Mouse (Mus musculus) forebrain, embryonic 10.5 days (tissue): ENCODE results near the gene Ppard. TPM values are rescaled to one million over a fixed set of nuclear protein-coding genes. Genes with fewer than 3 reads are reported as not detected.

Experiments
- DNase-seq: peaks from one replicate; pipeline ENCODE4 v3.0.0-alpha.2; 2017; ENCODE audit warnings: low spot score; ENCODE audit errors: extremely low spot score
- H3K27ac ChIP-seq: fragments of 300-500 bp; sonication (generic); 2 replicates; pipeline ENCODE4 v1.5.1; 2016; ENCODE audit warnings: mild to moderate bottlenecking
- H3K27me3 ChIP-seq: fragments of 300-500 bp; sonication (generic); 2 replicates; pipeline ENCODE4 v1.6.1; 2016; ENCODE audit warnings: mild to moderate bottlenecking; ENCODE audit not compliant: poor library complexity, severe bottlenecking
- H3K36me3 ChIP-seq: fragments of 300-500 bp; sonication (generic); replicated peaks from 2 replicates; pipeline ENCODE4 v1.6.1; 2016; ENCODE audit warnings: mild to moderate bottlenecking, moderate library complexity
- H3K4me1 ChIP-seq: fragments of 300-500 bp; sonication (generic); 2 replicates; pipeline ENCODE4 v1.6.1; 2016
- H3K4me3 ChIP-seq: fragments of 300-500 bp; sonication (generic); 2 replicates; pipeline ENCODE4 v1.5.1; 2016; ENCODE audit warnings: mild to moderate bottlenecking, moderate library complexity
- H3K9me3 ChIP-seq: fragments of 300-500 bp; sonication (generic); 2 replicates; pipeline ENCODE4 v1.6.1; 2016; ENCODE audit warnings: mild to moderate bottlenecking, moderate library complexity
- WGBS: fragments of 180-500 bp; shearing (Covaris S2); methylation state at CpG from one replicate; pipeline ENCODE4 v1.1.7; 2016; 5-methylcytosine and 5-hydroxymethylcytosine counted together
- polyA plus RNA-seq: library from polyadenylated mRNA; unstranded; fragments of >200 nt; fragmentation: Nextera tagmentation; extraction: Ambion mirVana; gene quantifications from 2 replicates; pipeline ENCODE4 v1.2.1, GENCODE M21; 2016

Gene Ppard
- polyA plus RNA-seq, 1 experiment from 2014 or later = 1.4 TPM

DNA sequence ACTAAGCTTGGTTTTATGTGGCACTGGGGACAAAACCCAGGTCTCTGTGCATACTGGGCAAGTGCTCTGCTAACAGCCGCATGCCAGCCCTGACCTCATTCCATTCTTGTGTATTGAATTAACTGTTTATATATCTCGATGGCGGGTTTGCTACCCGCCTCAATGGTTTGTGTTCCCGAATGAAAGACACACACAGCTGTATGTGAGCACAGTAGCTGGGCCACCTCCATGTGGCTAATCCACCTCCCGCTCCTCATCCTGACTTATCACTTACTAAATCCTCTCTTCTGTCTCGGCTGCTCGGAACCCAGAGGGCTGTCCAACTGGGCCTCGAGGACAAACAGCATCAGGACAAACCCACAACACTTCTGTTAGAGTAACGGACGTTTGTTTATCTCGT lies 16.6 kb downstream of the Ppard start:
- DNase-seq = no peak
- WGBS = 87% methylated on average over 12 of the region's 12 CpGs
- Histone ChIP-seq H3K27me3 (no peaks in the 10 kb centered on the region), H3K4me3 (no peak overlapping the region), H3K4me1 (peaks cover 31% of the 10 kb centered on the region), H3K36me3 (0 out of 2 replicates have a peak, but pooled peaks cover 4% of the 10 kb centered on the region), H3K27ac (no peak overlapping the region; the same call in 1 of the 2 replicates), H3K9me3 (no peaks in the 10 kb centered on the region)

DNA sequence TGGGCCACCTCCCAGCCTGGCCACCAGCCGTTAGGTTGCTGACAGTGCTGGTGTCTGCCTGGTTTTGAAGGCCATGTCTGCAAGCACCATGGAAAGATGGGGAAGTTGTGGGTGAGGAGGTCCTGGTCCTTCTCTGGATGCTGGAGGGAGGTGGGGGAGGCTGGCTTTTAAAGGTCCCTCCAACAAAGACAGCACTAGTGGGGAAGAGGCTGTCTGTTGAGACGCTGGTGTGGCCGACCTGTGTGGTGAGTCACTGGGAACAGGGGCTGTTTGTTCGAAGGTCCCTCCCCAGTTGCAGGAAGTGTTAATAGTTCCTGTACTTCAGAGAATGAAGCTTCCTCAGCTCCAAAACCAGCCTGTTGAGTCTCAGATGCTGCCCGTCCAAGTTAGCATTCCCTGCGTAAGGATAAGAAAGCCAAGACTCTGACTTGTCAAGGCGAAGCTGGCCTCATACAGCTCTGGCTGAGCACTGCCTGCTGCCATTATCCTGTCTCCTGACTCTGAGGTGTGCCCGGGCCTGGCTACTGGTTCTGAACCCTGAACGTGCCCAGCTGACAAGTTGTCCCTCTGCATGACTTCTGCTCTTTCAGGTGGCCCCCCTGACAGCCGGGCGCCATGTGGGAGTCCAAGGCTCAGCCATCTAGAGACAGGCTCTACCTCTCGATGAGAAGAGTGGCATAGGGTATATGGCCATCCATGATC lies 19.2 kb downstream of the Ppard start:
- Histone ChIP-seq H3K4me1 (peaks cover 42% of the 10 kb centered on the region), H3K36me3 (0 out of 2 replicates have a peak, but pooled peaks cover 4% of the 10 kb centered on the region), H3K27ac (no peak overlapping the region), H3K4me3 (no peak overlapping the region), H3K27me3 (no peaks in the 10 kb centered on the region), H3K9me3 (no peaks in the 10 kb centered on the region)
- WGBS = 86% methylated on average over 12 of the region's 12 CpGs
- no peak for DNase-seq

DNA sequence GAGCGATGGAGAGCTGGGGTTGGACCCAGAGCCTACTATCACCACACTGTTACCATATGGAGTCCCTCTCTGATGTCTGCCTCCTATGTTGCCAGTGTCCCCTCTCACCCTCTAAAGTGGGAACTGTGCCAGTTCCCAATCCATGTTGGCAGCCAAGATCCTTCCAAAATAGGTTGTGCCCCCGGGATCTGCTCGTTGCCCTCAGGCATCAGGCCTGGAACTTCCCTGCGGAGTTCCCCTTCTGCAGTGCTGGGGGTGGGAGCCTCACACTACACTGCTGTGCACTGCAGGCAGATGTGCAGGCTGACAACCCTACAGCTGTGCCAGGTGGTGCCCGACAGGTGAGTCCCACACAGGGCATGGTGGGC lies 19.8 kb downstream of the Ppard start:
- Histone ChIP-seq H3K27me3 (no peaks in the 10 kb centered on the region), H3K27ac (no peak overlapping the region), H3K4me1 (peaks cover 42% of the 10 kb centered on the region), H3K4me3 (no peak overlapping the region), H3K36me3 (0 out of 2 replicates have a peak, but pooled peaks cover 4% of the 10 kb centered on the region), H3K9me3 (no peaks in the 10 kb centered on the region)
- DNase-seq = no peak
- 84% methylated on average over 5 of the region's 5 CpGs for WGBS

DNA sequence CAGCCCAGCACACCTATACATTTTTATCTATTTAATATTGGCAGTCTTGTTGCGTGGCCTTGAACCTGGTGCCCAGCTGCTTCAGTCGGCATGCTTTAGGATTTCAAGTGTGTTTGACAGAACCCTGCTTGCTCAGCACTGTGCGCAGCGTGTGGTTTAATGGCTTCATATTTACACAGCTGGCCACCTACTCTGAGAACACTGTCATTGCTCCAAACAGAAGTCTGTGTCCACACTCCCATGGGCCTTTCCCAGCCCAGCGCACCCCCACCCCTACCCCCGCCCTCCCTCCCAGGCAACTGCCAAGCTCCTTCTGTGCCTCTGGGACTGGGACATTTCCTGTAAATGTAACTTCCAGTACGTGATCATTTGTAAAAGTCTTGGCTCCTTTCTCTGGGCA lies 20.7 kb downstream of the Ppard start:
- H3K4me3 ChIP-seq = no peak overlapping the region
- no peaks in the 10 kb centered on the region for H3K27me3 ChIP-seq
- no peak for DNase-seq
- no peak overlapping the region for H3K27ac ChIP-seq
- H3K4me1 ChIP-seq = peaks cover 41% of the 10 kb centered on the region
- H3K36me3 ChIP-seq = 0 out of 2 replicates have a peak, but pooled peaks cover 4% of the 10 kb centered on the region
- WGBS = 84% methylated on average over 7 of the region's 7 CpGs
- no peaks in the 10 kb centered on the region for H3K9me3 ChIP-seq

DNA sequence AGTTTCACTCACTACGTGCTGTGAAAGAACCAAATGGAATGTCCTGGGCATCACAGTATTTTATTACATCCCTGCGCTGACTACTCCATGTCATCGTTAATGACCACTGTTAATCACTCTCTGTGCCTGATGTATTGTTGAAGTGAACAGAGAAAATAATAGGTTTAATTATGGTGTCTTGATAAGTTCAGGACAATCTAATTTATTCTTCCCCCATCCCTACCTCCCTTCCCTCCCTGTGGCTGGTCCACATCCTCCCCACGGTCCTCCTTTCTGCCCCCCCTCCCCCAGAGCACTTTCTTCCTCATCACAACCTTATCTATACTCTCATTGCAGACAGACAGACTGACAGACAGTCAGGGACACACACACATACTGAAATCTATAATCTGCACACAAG lies 22.3 kb downstream of the Ppard start:
- Histone ChIP-seq H3K27me3 (no peaks in the 10 kb centered on the region), H3K27ac (peak overlapping the region; percentile 30; the same call in 1 of the 2 replicates), H3K9me3 (0 out of 2 replicates have a peak, but pooled peaks cover 2% of the 10 kb centered on the region), H3K4me1 (peaks cover 41% of the 10 kb centered on the region), H3K4me3 (no peak overlapping the region), H3K36me3 (peaks cover 11% of the 10 kb centered on the region; the same call in 1 of the 2 replicates)
- 76% methylated on average over 4 of the region's 4 CpGs for WGBS
- DNase-seq = no peak

DNA sequence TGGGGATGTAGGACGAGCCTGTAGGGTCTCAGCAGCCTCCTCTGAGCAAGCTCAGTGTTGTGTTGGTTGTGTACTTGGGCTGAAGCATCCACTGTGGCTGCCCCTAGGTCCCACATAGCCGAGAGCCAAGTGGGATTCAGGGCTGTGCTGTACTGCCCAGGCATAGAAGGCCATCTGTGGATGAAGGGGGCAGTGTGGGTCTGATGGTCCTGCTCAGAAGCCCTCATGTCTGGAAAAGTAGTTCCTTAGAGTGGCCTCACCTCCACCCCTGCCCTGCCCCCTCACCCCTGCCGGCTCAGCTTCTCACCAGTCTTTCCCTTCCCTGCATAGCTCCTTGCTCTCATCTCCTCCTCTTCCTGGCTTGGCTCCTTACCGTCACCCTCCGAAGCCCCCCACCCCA lies 23.2 kb downstream of the Ppard start:
- Histone ChIP-seq H3K27ac (peak overlapping the region; percentile 69), H3K9me3 (0 out of 2 replicates have a peak, but pooled peaks cover 2% of the 10 kb centered on the region), H3K4me3 (no peak overlapping the region), H3K27me3 (no peaks in the 10 kb centered on the region), H3K4me1 (peaks cover 41% of the 10 kb centered on the region), H3K36me3 (peaks cover 11% of the 10 kb centered on the region; the same call in 1 of the 2 replicates)
- 53% methylated on average over 5 of the region's 5 CpGs for WGBS
- no peak for DNase-seq

DNA sequence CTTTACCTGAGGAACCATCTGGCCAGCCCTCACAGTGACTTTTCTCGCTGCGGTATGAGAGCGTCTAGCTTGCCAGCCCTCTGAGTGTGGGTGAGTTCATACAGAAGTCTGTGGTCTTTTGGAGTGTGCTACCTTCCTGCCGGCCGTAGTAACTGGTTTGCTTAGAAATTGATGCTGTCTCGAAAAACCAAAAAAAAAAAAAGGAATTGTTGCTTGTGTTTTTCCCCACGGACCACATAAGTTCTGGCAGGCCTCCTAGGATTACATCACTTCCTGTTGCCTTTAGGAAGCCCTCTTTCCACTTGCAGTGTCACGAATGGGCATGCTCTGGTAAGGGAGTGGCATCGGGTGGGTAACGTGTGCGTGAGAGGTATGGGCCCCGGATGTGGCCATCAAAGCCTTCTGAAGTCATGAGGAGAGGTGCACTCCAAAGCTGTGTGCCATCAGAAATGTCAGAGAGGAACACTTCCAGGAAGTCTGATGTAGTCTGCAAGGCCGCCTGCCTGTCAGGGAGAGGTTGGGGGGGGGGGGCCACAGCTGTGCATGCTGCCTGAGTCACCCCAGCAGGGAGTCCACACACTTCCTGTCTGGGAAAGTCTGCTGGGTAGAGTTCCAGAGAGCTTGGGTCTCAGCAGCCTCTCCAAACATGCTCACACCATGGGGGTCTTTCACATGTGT lies 24.3 kb downstream of the Ppard start:
- 83% methylated on average over 13 of the region's 13 CpGs for WGBS
- peak overlapping the region; percentile 69 for H3K27ac ChIP-seq

DNA sequence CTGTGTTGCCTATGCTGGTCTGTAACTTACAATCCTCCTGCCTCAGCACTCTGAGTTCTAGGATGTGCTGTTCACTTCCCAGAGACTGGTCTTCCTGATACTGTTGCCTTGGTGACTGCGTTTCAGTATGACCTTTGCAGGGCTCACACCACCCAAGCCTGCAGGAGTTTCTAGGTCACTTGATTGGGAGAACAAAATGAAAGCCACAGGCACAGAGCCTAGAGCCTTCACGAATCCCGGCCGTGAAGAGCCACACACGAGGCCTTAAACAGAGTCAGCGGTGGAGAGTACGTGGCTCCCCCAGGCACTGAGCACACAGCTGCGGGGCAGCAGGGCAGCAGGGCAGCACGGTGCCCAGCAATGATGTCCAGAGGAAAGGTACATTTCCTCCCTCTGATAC lies 25.8 kb downstream of the Ppard start:
- 0 out of 2 replicates have a peak, but pooled peaks cover 2% of the 10 kb centered on the region for H3K9me3 ChIP-seq
- H3K27ac ChIP-seq = no peak overlapping the region
- H3K27me3 ChIP-seq = no peaks in the 10 kb centered on the region
- DNase-seq = no peak
- peaks cover 6% of the 10 kb centered on the region; the same call in 1 of the 2 replicates for H3K36me3 ChIP-seq
- H3K4me3 ChIP-seq = no peak overlapping the region
- H3K4me1 ChIP-seq = peaks cover 40% of the 10 kb centered on the region
- WGBS = 89% methylated on average over 9 of the region's 9 CpGs

More for the DNA sequence above, 24.3 kb downstream of the Ppard start:
- no peak for DNase-seq
- 0 out of 2 replicates have a peak, but pooled peaks cover 2% of the 10 kb centered on the region for H3K9me3 ChIP-seq
- H3K4me3 ChIP-seq = no peak overlapping the region
- H3K36me3 ChIP-seq = peaks cover 11% of the 10 kb centered on the region; the same call in 1 of the 2 replicates
- no peaks in the 10 kb centered on the region for H3K27me3 ChIP-seq
- H3K4me1 ChIP-seq = peaks cover 44% of the 10 kb centered on the region

DNA sequence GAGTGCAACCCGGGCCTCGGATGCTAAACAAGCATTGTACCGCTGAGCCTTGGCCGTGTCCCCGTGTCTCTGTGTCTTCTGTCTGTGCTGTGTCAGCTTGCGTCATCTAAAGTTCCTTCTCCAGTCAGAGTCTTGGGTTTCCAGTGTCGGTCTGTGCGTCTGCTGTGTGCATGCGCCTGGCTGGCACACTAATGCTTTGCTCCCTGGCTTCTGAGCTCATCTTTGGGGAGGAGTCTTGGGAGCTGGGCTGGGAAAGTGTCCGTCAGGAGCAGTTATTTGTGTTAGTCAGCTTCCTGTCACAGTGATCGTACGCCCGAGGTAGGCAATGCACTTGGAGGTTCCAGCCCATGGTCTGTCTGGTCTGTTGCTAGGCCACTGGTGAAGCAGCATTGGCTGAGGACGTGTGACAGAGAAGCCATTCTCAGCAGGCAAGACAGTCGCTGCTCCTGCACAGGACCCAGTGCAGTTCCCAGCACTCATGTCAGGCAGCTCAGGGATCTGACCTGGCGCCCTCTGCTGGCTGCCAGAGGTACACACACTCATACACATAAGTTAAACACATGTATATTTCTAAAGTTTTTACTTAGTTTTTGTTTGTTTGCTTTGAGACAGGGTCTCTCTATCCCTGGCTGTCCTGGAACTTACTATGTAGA lies 27.5 kb downstream of the Ppard start:
- H3K4me3 ChIP-seq = no peak overlapping the region
- H3K27ac ChIP-seq = no peak overlapping the region
- peaks cover 6% of the 10 kb centered on the region; the same call in 1 of the 2 replicates for H3K36me3 ChIP-seq
- no peak for DNase-seq
- peaks cover 43% of the 10 kb centered on the region for H3K4me1 ChIP-seq
- 78% methylated on average over 16 of the region's 16 CpGs for WGBS
- 0 out of 2 replicates have a peak, but pooled peaks cover 2% of the 10 kb centered on the region for H3K9me3 ChIP-seq
- H3K27me3 ChIP-seq = no peaks in the 10 kb centered on the region

DNA sequence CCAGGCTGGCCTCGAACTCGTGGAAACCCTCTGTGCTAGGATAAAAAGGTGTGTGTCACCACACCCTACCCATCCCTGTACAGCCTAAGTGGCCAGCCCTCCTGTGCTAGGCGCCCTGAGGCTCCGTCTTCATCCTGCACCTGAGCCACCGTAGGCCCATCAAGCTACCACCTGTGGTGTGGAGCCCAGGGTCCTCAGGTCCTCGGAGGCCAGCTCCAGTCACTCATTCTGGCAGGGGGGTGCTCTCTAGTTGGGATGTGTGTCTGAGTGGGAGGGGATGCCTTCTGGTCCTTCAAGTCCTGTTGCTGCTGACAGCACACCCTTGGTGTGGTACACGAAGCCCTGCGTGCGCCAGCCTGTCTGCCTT lies 28.0 kb downstream of the Ppard start:
- no peaks in the 10 kb centered on the region for H3K27me3 ChIP-seq
- WGBS = 84% methylated on average over 9 of the region's 9 CpGs
- DNase-seq = no peak
- H3K4me1 ChIP-seq = peaks cover 40% of the 10 kb centered on the region
- no peak overlapping the region for H3K4me3 ChIP-seq
- 0 out of 2 replicates have a peak overlapping the region, but pooled peaks have one; percentile 7 for H3K27ac ChIP-seq
- H3K36me3 ChIP-seq = peaks cover 6% of the 10 kb centered on the region; the same call in 1 of the 2 replicates
- H3K9me3 ChIP-seq = 0 out of 2 replicates have a peak, but pooled peaks cover 2% of the 10 kb centered on the region

DNA sequence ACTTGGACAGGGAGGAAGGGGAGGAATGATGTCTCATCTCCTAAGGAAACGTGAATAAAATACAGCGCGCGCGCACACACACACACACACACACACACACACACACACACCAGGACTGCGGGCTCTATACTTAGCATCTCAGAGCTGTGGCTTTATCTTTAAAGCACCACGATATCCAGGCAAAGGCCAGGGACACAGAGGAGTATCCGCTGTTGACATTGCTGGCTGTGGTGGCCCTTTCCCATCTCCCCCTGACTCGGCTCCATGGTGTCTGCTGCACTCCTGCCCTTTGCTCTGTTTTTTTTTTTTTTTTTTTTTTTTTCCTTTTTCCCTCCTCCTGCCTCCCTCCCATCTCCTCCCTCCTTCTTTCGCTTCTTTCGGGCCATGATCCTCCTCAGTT lies 29.3 kb downstream of the Ppard start:
- Histone ChIP-seq H3K4me3 (no peak overlapping the region), H3K36me3 (peaks cover 6% of the 10 kb centered on the region; the same call in 1 of the 2 replicates), H3K4me1 (peaks cover 30% of the 10 kb centered on the region), H3K27me3 (no peaks in the 10 kb centered on the region), H3K9me3 (0 out of 2 replicates have a peak, but pooled peaks cover 2% of the 10 kb centered on the region), H3K27ac (no peak overlapping the region)
- DNase-seq = no peak
- 86% methylated on average over 11 of the region's 11 CpGs for WGBS

DNA sequence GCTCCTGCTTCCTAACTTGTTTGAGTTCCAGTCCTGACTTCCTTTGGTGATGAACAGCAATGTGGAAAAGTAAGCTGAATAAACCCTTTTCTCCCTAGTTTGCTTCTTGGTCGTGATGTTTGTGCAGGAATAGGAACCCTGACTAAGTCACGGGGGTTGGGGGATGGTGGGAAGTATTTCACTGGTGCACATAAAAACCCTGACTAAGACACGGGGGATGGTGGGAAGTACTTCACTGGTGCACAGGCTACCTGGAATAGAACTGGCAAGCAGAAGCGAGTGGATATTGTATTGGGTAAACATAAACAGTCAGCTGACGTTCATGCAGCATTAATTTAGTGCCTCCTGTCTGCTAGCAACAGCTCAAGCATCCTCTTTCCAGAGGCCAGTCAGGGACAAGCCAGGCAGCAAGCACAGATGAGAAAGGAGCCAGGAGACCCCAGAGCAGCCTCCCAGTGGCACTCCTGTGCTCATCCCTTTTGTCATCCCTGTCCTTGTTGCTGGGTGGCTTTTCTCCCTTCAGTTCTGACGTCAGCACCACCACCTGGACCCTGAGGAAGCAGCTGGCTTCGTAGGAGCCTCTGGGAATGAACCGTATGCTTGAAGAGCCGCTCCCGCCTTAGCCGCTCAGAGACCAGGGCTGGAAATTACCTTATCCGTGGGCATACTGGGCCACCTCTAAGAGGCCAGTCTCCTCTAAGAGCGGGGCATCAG lies 30.8 kb downstream of the Ppard start:
- peaks cover 6% of the 10 kb centered on the region; the same call in 1 of the 2 replicates for H3K36me3 ChIP-seq
- no peaks in the 10 kb centered on the region for H3K27me3 ChIP-seq
- no peak overlapping the region for H3K27ac ChIP-seq
- 0 out of 2 replicates have a peak, but pooled peaks cover 2% of the 10 kb centered on the region for H3K9me3 ChIP-seq
- 73% methylated on average over 13 of the region's 13 CpGs for WGBS
- H3K4me3 ChIP-seq = no peak overlapping the region
- peaks cover 20% of the 10 kb centered on the region for H3K4me1 ChIP-seq
- no peak for DNase-seq
